Mouse (Mus musculus): ENCODE data around the gene Bcorl1. TPM values are rescaled to one million over a fixed set of nuclear protein-coding genes. Genes with fewer than 3 reads are reported as not detected.

Bcorl1 gene
- polyA plus RNA-seq, 1 experiment from 2014 or later = 6.7 TPM

DNA sequence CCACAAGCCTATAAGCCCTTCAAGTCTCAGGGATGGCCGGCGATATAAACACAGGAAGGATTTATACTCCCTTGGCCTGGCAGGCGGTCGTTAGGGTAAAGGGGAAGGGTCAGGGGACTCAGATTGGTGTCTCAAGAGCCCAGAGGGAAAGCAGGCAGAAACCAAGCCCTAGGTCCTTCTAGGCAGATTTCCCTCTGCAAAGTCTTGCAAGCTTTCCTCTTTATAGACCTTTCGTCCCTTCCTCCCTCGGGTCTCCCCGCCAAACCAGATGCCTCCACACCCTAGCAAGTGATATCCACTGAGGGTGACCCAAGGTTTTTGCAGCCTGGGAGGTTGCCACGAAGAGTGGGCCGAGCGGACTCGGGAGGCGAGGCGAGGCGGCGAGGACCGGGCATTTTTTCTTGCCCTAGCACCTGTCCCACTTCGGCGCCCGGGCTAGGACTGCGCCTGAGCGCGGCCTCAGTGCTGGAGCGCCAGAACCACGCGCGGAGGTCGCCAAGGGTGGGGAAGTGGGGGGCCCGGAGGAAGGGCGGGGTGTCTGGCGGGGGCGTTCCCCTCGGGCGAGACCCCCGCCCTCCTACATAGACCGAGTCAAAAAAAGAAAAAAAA is 613 bp upstream of the Bcorl1 start:
- no peak for ATAC-seq
- 21% methylated on average over 35 of the region's 35 CpGs for WGBS
- no peaks in the 10 kb centered on the region for H3K27me3 ChIP-seq (ENCODE audit: control insufficient read depth, insufficient read depth, low read depth, low read length)
- peak overlapping the region; percentile 46 for H3K4me3 ChIP-seq (ENCODE audit: low read depth, low read length)
- H3K4me1 ChIP-seq (ENCODE audit: control insufficient read depth, insufficient read depth, low read length) = peaks cover 2% of the 10 kb centered on the region; the same call in 1 of the 2 replicates
- no peak overlapping the region for H3K27ac ChIP-seq (ENCODE audit: low read length)
- no peaks in the 10 kb centered on the region for H3K36me3 ChIP-seq (ENCODE audit: control insufficient read depth, insufficient read depth, low read length)
- H3K9me3 ChIP-seq (replicated peaks; ENCODE audit: control insufficient read depth, low read length, poor library complexity, severe bottlenecking) = no peaks in the 10 kb centered on the region
- H3K9ac ChIP-seq (ENCODE audit: low read depth, low read length) = no peak overlapping the region
- peak overlapping the region; percentile 70 for H3K4me2 ChIP-seq (ENCODE audit: low read length)

DNA sequence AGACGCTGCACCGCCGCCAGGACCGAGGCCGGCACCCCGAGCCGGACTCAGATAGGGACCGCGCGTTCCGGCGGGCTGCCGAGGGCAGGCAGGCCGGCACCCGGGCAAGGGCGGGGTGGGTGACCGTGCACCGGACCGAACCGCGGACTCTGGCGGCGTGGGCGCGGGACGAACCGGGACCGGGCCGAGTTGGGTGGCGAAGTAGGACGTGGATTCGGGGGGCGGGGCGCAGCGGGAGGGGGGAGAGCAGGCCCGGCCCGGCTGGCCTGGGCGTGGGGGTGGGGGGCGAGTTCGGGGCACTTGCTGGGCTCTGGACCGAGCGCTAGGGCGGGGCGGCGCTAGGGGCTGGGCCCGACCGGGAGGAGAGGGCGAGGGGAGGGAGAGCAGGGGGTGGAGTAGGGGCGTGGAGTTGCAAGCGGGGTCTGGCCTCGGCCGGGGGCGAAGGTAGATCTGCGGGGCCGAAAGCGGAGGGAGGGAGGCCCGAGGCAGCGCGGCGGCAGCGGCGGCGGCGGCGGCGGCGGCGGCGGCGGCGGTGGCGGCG is 533 bp downstream of the Bcorl1 start:
- Histone ChIP-seq H3K4me3 (ENCODE audit: low read depth, low read length) (peak overlapping the region; percentile 46), H3K27me3 (ENCODE audit: control insufficient read depth, insufficient read depth, low read depth, low read length) (no peaks in the 10 kb centered on the region), H3K4me2 (ENCODE audit: low read length) (peak overlapping the region; percentile 70), H3K36me3 (ENCODE audit: control insufficient read depth, insufficient read depth, low read length) (no peaks in the 10 kb centered on the region), H3K4me1 (ENCODE audit: control insufficient read depth, insufficient read depth, low read length) (peaks cover 2% of the 10 kb centered on the region; the same call in 1 of the 2 replicates), H3K9ac (ENCODE audit: low read depth, low read length) (peak overlapping the region; percentile 48; the same call in 1 of the 2 replicates), H3K9me3 (replicated peaks; ENCODE audit: control insufficient read depth, low read length, poor library complexity, severe bottlenecking) (no peaks in the 10 kb centered on the region), H3K27ac (ENCODE audit: low read length) (no peak overlapping the region)
- no peak for ATAC-seq
- 17% methylated on average over 6 of the region's 73 CpGs for WGBS

DNA sequence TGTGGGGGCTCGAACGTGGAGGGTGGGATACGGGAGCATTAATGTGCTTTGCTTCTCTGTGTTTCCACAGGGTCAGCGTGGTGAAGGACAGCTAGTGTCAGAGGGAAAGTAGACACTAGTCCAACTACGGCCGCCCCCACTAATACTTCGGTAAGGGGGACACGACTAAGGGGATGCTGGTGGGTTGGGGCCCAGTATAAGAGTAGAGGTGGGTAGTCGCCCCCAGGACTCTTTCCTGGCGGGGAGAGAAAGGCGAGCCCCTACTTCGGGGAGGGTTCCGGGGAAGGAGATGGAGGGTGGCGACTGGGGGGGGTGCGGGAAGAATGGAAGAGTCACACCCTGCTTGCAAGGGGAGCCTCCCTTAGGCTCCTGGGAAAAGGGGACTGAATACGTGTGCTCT is 1.6 kb downstream of the Bcorl1 start:
- Histone ChIP-seq H3K27ac (ENCODE audit: low read length) (no peak overlapping the region), H3K27me3 (ENCODE audit: control insufficient read depth, insufficient read depth, low read depth, low read length) (no peaks in the 10 kb centered on the region), H3K9ac (ENCODE audit: low read depth, low read length) (0 out of 2 replicates have a peak overlapping the region, but pooled peaks have one; percentile 53), H3K36me3 (ENCODE audit: control insufficient read depth, insufficient read depth, low read length) (no peaks in the 10 kb centered on the region), H3K9me3 (replicated peaks; ENCODE audit: control insufficient read depth, low read length, poor library complexity, severe bottlenecking) (no peaks in the 10 kb centered on the region), H3K4me1 (ENCODE audit: control insufficient read depth, insufficient read depth, low read length) (peaks cover 2% of the 10 kb centered on the region; the same call in 1 of the 2 replicates), H3K4me2 (ENCODE audit: low read length) (peak overlapping the region; percentile 70), H3K4me3 (ENCODE audit: low read depth, low read length) (peak overlapping the region; percentile 46)
- WGBS = 17% methylated on average over 13 of the region's 16 CpGs
- peak; percentile 8 for ATAC-seq

GRCm38 (mm10) chrX:48343461-48343952 is 2.3 kb downstream of the Bcorl1 start:
- H3K27me3 ChIP-seq (ENCODE audit: control insufficient read depth, insufficient read depth, low read depth, low read length) = no peaks in the 10 kb centered on the region
- peak overlapping the region; percentile 70 for H3K4me2 ChIP-seq (ENCODE audit: low read length)
- no peaks in the 10 kb centered on the region for H3K36me3 ChIP-seq (ENCODE audit: control insufficient read depth, insufficient read depth, low read length)
- ATAC-seq = peak; percentile 96
- H3K9ac ChIP-seq (ENCODE audit: low read depth, low read length) = peak overlapping the region; percentile 67
- 22% methylated on average over 33 of the region's 36 CpGs for WGBS
- H3K4me3 ChIP-seq (ENCODE audit: low read depth, low read length) = peak overlapping the region; percentile 48
- H3K27ac ChIP-seq (ENCODE audit: low read length) = peak overlapping the region; percentile 81
- no peaks in the 10 kb centered on the region for H3K9me3 ChIP-seq (replicated peaks; ENCODE audit: control insufficient read depth, low read length, poor library complexity, severe bottlenecking)
- peaks cover 2% of the 10 kb centered on the region; the same call in 1 of the 2 replicates for H3K4me1 ChIP-seq (ENCODE audit: control insufficient read depth, insufficient read depth, low read length)

DNA sequence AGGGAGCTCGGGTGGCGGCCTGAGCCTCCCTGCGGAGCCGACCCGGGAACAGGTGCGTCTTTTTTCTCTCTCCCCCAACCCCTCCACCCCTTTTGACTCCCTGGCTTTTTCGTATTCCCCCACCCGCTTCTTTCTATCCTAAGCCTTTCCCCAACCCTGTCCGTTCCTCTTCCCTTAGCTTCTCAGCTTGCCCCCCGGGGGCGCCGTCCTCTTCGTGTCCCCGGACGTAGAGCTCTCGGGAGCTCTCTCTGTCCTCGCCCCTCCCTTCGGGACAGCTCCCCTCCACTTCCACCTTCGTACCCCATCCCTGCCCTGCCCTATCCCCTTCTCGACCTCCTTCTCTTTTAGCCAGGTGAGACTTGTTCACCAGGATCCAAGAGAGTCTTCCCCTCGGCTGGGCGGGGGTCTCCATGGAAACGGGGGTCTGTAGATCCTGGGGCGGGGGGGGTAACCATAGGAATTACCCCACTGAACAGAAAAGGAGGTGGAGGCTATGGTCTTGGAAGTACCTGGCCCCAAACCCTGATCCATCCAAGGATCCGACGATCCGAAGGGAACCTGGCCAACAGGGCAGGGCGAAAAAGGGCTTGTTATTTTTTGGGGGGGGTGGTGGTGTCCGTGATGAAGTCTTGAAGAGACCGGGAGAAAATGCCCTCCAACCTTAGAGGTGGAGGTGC is 2.9 kb downstream of the Bcorl1 start:
- Histone ChIP-seq H3K27me3 (ENCODE audit: control insufficient read depth, insufficient read depth, low read depth, low read length) (no peaks in the 10 kb centered on the region), H3K4me2 (ENCODE audit: low read length) (peak overlapping the region; percentile 52), H3K9me3 (replicated peaks; ENCODE audit: control insufficient read depth, low read length, poor library complexity, severe bottlenecking) (no peaks in the 10 kb centered on the region), H3K4me3 (ENCODE audit: low read depth, low read length) (peak overlapping the region; percentile 48), H3K4me1 (ENCODE audit: control insufficient read depth, insufficient read depth, low read length) (peaks cover 4% of the 10 kb centered on the region; the same call in 1 of the 2 replicates), H3K27ac (ENCODE audit: low read length) (peak overlapping the region; percentile 81), H3K36me3 (ENCODE audit: control insufficient read depth, insufficient read depth, low read length) (no peaks in the 10 kb centered on the region), H3K9ac (ENCODE audit: low read depth, low read length) (peak overlapping the region; percentile 67)
- ATAC-seq = peak; percentile 30
- WGBS = 15% methylated on average over 30 of the region's 30 CpGs

GRCm38 (mm10) chrX:48344643-48345384 is 3.7 kb downstream of the Bcorl1 start:
- ATAC-seq = no peak
- no peaks in the 10 kb centered on the region for H3K36me3 ChIP-seq (ENCODE audit: control insufficient read depth, insufficient read depth, low read length)
- H3K4me1 ChIP-seq (ENCODE audit: control insufficient read depth, insufficient read depth, low read length) = peaks cover 4% of the 10 kb centered on the region; the same call in 1 of the 2 replicates
- H3K4me2 ChIP-seq (ENCODE audit: low read length) = peak overlapping the region; percentile 58
- H3K9ac ChIP-seq (ENCODE audit: low read depth, low read length) = peak overlapping the region; percentile 67
- 19% methylated on average over 26 of the region's 61 CpGs for WGBS
- H3K4me3 ChIP-seq (ENCODE audit: low read depth, low read length) = peak overlapping the region; percentile 48
- no peaks in the 10 kb centered on the region for H3K27me3 ChIP-seq (ENCODE audit: control insufficient read depth, insufficient read depth, low read depth, low read length)
- peak overlapping the region; percentile 81 for H3K27ac ChIP-seq (ENCODE audit: low read length)
- H3K9me3 ChIP-seq (replicated peaks; ENCODE audit: control insufficient read depth, low read length, poor library complexity, severe bottlenecking) = no peaks in the 10 kb centered on the region

- peak overlapping the region; percentile 48 for H3K4me3 ChIP-seq (ENCODE audit: low read depth, low read length)
- no peaks in the 10 kb centered on the region for H3K27me3 ChIP-seq (ENCODE audit: control insufficient read depth, insufficient read depth, low read depth, low read length)
- H3K9me3 ChIP-seq (replicated peaks; ENCODE audit: control insufficient read depth, low read length, poor library complexity, severe bottlenecking) = no peaks in the 10 kb centered on the region
- H3K4me1 ChIP-seq (ENCODE audit: control insufficient read depth, insufficient read depth, low read length) = peaks cover 4% of the 10 kb centered on the region; the same call in 1 of the 2 replicates
- H3K4me2 ChIP-seq (ENCODE audit: low read length) = peak overlapping the region; percentile 58
- H3K9ac ChIP-seq (ENCODE audit: low read depth, low read length) = peak overlapping the region; percentile 67
- H3K27ac ChIP-seq (ENCODE audit: low read length) = peak overlapping the region; percentile 81
- H3K36me3 ChIP-seq (ENCODE audit: control insufficient read depth, insufficient read depth, low read length) = no peaks in the 10 kb centered on the region
- no peak for ATAC-seq
- WGBS = 22% methylated on average over 19 of the region's 45 CpGs
Observed at GRCm38 (mm10) chrX:48345385-48345932, 4.3 kb downstream of the Bcorl1 start.

DNA sequence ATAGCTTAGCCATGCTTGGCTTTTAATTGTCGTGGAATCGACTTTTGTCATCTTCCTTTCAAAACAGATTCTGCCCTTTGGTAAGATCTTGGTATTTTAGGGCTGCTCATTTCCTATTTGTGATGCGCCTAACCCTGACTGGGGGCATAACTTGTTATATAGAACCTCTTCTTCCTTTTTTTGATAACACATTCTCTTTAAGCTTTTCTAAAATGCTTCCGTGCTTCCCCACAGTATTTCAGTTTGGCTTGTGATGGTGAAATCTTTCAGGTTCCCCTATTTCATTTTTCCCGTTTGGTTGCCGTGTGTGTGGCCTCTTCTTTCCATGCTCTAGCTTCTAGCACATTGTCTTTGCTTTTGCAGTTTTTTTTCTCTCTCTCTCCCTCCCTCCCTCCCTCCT is 14.2 kb downstream of the Bcorl1 start:
- H3K27ac ChIP-seq (ENCODE audit: low read length) = no peak overlapping the region
- 86% methylated on average over 6 of the region's 6 CpGs for WGBS
- H3K4me1 ChIP-seq (ENCODE audit: control insufficient read depth, insufficient read depth, low read length) = no peaks in the 10 kb centered on the region
- no peaks in the 10 kb centered on the region for H3K36me3 ChIP-seq (ENCODE audit: control insufficient read depth, insufficient read depth, low read length)
- H3K9ac ChIP-seq (ENCODE audit: low read depth, low read length) = no peak overlapping the region
- H3K9me3 ChIP-seq (replicated peaks; ENCODE audit: control insufficient read depth, low read length, poor library complexity, severe bottlenecking) = no peaks in the 10 kb centered on the region
- H3K27me3 ChIP-seq (ENCODE audit: control insufficient read depth, insufficient read depth, low read depth, low read length) = no peaks in the 10 kb centered on the region
- H3K4me2 ChIP-seq (ENCODE audit: low read length) = no peak overlapping the region
- H3K4me3 ChIP-seq (ENCODE audit: low read depth, low read length) = no peak overlapping the region
- no peak for ATAC-seq

Measured in midbrain, embryonic 16.5 days (tissue).